In the genomic region with DNA sequence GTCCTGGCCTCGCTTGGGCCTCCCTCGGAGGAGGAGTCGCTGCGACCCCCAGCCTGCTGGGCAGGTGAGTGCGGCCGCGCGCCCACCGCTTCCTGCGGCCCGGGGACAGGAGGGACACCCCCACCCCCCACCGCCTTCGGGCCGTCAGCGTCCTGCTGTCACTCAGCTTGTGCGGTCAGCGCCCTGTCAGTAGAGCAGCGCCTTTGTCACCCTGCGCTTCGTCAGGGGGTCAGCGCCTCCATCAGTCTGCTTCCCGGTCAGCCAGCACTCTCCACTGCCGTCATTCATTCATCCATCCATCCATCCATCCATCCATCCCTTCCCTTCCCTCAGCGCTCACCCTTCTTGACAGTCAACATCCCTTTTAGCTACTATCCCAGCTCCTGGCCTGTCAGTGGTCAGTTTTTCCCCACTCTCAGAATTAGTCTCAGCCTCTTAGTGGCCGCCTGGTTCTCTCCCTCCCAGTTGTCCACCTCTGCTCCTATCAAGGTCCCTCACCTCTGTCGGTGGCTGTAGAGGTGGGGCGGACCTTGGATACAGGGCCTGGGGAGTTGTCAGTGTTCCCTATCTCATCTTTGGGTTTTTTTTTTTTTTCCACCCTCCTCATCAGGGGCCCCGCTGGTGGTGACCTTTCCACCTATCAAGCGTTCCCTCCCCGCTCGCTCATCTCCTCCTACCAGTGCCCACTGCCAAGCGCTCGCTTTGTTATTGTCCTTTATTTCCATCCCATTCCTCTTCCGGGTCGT, we compare ENCODE assay signal across 8 mouse cellular contexts. TPM values are rescaled to one million over a fixed set of nuclear protein-coding genes. Genes with fewer than 3 reads are reported as not detected.
DNase-seq lines count a peak whose midpoint lies in the region.

No protein-coding gene starts in this region.

- peak; percentile 23 for DNase-seq in adrenal gland, adult 8-10 months
- DNase-seq in adrenal gland, postnatal 10 days: no peak
- peak; percentile 31 for DNase-seq in 3T3-L1 (ENCODE audit: low read depth, low spot score)
- peak; percentile 64 for DNase-seq in cerebellum, adult 11-12 months
- peak; percentile 30 for DNase-seq in gastrocnemius, postnatal 14 days
- peak; percentile 38 for DNase-seq in kidney, postnatal 10 days
- DNase-seq in spleen, adult 12 weeks (ENCODE audit: low spot score): peak; percentile 41

- peaks cover 7% of the 10 kb centered on the region; the same call in 1 of the 2 replicates for H3K36me3 ChIP-seq in macrophage (ENCODE audit: inconsistent target)

- H3K4me3 ChIP-seq in macrophage (ENCODE audit: inconsistent target): peak overlapping the region; percentile 47

- H3K27ac ChIP-seq in macrophage: no peak overlapping the region

- intact Hi-C loops in gastrocnemius, postnatal 14 days (cut with DNase I; ENCODE audit: low total_unique reads): no loop called here

- 18% methylated on average over 33 of the region's 35 CpGs for WGBS in macrophage (ENCODE audit: missing documents)

- peaks cover 10% of the 10 kb centered on the region; the same call in 1 of the 2 replicates for H3K79me2 ChIP-seq in macrophage (ENCODE audit: inconsistent target)

RNA-seq across cellular contexts. Expression of a gene that starts 0.5 kb away (rescaled TPM):
- total RNA-seq in adrenal gland, adult 8-10 months (2022): 10 to 100 TPM; 46.8 to 89.2 (median 66.8) TPM
- total RNA-seq in adrenal gland, postnatal 10 days (2021): 10 to 100 TPM; 41.8 to 52.0 TPM
- 10 to 100 TPM; 56.2 to 57.3 TPM for total RNA-seq in gastrocnemius, postnatal 14 days (2021)
- total RNA-seq in macrophage (2018; cell fraction: chromatin; rRNA removed): 100 to 1,000 TPM in 9 of 26 experiments, 10 to 100 TPM in 15, 1 to 10 TPM in 2; 8.9 to 124 (median 81.9) TPM
- 10 to 100 TPM; 16.3 to 43.0 (median 25.8) TPM for total RNA-seq in macrophage (2018; cell fraction: cytosol; rRNA removed)
- total RNA-seq in macrophage (2018; cell fraction: nucleus; rRNA removed): 10 to 100 TPM in 24 of 26 experiments, 1 to 10 TPM in 2; 8.8 to 85.5 (median 51.4) TPM
- 15.7 to 23.8 TPM (median 17.1 TPM) in 3 replicates for polyA plus RNA-seq in macrophage (2018)

RNA-seq across cellular contexts. Expression of a gene that starts 15.6 kb away (rescaled TPM):
- total RNA-seq in adrenal gland, adult 8-10 months (2022): 10 to 100 TPM in 1 of 4 experiments, 1 to 10 TPM in 3; 6.9 to 13.2 (median 8.9) TPM
- 1 to 10 TPM; 4.7 to 7.4 TPM for total RNA-seq in adrenal gland, postnatal 10 days (2021)
- total RNA-seq in gastrocnemius, postnatal 14 days (2021): 1 to 10 TPM; 4.1 to 5.4 TPM
- 10 to 100 TPM; 13.0 to 92.2 (median 42.9) TPM for total RNA-seq in macrophage (2018; cell fraction: chromatin; rRNA removed)
- total RNA-seq in macrophage (2018; cell fraction: cytosol; rRNA removed): 1 to 10 TPM in 15 of 26 experiments, under 1 TPM in 11; 0.47 to 5.8 (median 1.3) TPM
- total RNA-seq in macrophage (2018; cell fraction: nucleus; rRNA removed): 10 to 100 TPM in 25 of 26 experiments, 1 to 10 TPM in 1; 7.9 to 62.1 (median 21.2) TPM
- 0.80 to 2.0 TPM (median 1.1 TPM) in 3 replicates for polyA plus RNA-seq in macrophage (2018)

RNA-seq across cellular contexts. Expression of a gene that starts 31.3 kb away (rescaled TPM):
- total RNA-seq in adrenal gland, adult 8-10 months (2022): 100 to 1,000 TPM; 153 to 177 (median 157) TPM
- total RNA-seq in adrenal gland, postnatal 10 days (2021): 100 to 1,000 TPM in 1 of 2 experiments, 10 to 100 TPM in 1; 96.8 to 105 TPM
- total RNA-seq in gastrocnemius, postnatal 14 days (2021): 10 to 100 TPM; 20.9 to 23.8 TPM
- total RNA-seq in macrophage (2018; cell fraction: chromatin; rRNA removed): 100 to 1,000 TPM in 21 of 26 experiments, 10 to 100 TPM in 5; 56.4 to 466 (median 272) TPM
- total RNA-seq in macrophage (2018; cell fraction: cytosol; rRNA removed): 100 to 1,000 TPM; 231 to 545 (median 345) TPM
- total RNA-seq in macrophage (2018; cell fraction: nucleus; rRNA removed): 100 to 1,000 TPM; 287 to 804 (median 490) TPM
- 226 to 333 TPM (median 246 TPM) in 3 replicates for polyA plus RNA-seq in macrophage (2018)
